8 mouse cellular contexts compared by ENCODE assay signal in the genomic region with DNA sequence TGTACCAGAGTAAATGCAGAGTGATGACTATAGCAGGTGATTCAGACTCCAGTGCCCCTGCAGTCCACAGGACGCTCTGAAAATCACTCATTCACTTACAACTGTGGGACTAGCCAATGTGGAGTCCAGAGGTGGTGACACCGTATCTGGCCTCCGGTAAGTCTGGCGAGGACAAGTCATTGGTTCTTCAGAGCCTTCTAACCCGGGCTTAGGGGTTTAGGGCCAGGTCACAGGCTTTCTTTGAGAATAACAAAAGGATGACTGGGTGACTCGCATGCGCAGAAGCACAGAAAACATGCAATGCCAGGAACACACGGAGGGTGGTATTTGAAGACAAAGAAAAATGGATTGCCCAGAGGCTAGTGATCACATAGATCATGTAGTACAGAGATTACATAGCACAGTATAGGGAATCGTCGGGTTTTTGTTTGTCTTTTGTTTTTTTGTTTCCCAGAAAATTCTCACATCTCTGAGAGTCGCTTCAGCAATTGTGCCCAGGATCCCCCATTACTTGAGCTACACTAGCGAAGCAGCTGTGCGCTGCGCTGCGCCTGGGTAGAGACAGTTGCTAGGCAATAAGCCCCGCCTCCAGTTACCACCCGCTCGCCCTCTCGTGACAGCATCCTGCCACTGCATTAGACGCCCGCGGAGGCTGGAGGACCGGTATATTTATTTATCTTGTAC. TPM values are rescaled to one million over a fixed set of nuclear protein-coding genes. Genes with fewer than 3 reads are reported as not detected.
DNase-seq lines count a peak whose midpoint lies in the region; ATAC-seq lines count a peak whose summit lies in the region.

No protein-coding gene starts in this region.

- H3K36me3 ChIP-seq in hindbrain, embryonic 14.5 days (replicated peaks; ENCODE audit: control insufficient read depth, insufficient read depth), result no peaks in the 10 kb centered on the region

- peaks cover 4% of the 10 kb centered on the region for H3K4me1 ChIP-seq in hindbrain, embryonic 14.5 days (replicated peaks; ENCODE audit: control insufficient read depth, insufficient read depth, low read length)

- WGBS in hindbrain, embryonic 14.5 days, result 5% methylated on average over 23 of the region's 23 CpGs

- H3K27me3 ChIP-seq in hindbrain, embryonic 14.5 days (ENCODE audit: control insufficient read depth, insufficient read depth, low read length), result no peaks in the 10 kb centered on the region

- H3K9me3 ChIP-seq in hindbrain, embryonic 14.5 days (ENCODE audit: control insufficient read depth, low read length), result no peaks in the 10 kb centered on the region

- H3K27ac ChIP-seq in hindbrain, embryonic 14.5 days, result peak overlapping the region; percentile 90

- H3K4me3 ChIP-seq in hindbrain, embryonic 14.5 days (replicated peaks; ENCODE audit: low read length), result peak overlapping the region; percentile 3; the same call in 1 of the 2 replicates

- peak; percentile 92 for ATAC-seq in hindbrain, embryonic 14.5 days (ENCODE audit: low FRiP score)

- DNase-seq in Muller cell, postnatal 12 days (ENCODE audit: inconsistent ontology term), result peak; percentile 71
- DNase-seq in cerebellum, adult 9-11 months, result peak; percentile 13
- peak; percentile 78 to 87 for DNase-seq in frontal cortex, postnatal 10 days (ENCODE audit: low spot score in 2 of 2)
- peak; percentile 94 for DNase-seq in hindbrain, embryonic 14.5 days (ENCODE audit: low spot score)
- peak; percentile 81 to 83 for DNase-seq in layer of hippocampus, postnatal 14 days (ENCODE audit: low spot score in 2 of 2)
- peak; percentile 58 for DNase-seq in lung, postnatal 25 days (ENCODE audit: low spot score)
- peak; percentile 96 for DNase-seq in retina, embryonic 14.5 days (ENCODE audit: low spot score)
- DNase-seq in thymus, postnatal 25 days, result peak; percentile 88

- H3K9ac ChIP-seq in hindbrain, embryonic 14.5 days, result peak overlapping the region; percentile 37

- peak overlapping the region; percentile 43 for H3K4me2 ChIP-seq in hindbrain, embryonic 14.5 days (replicated peaks)

RNA-seq across cellular contexts. Expression of gene Dmrtb1, which starts 10.2 kb away (rescaled TPM):
- 6.8 and 7.6 TPM in 2 replicates for polyA plus RNA-seq in hindbrain, embryonic 14.5 days (2014; fragmentation: Nextera tagmentation; extraction: Ambion mirVana)
- 1 to 10 TPM; 1.6 to 3.0 TPM for total RNA-seq in layer of hippocampus, postnatal 14 days (2021)

Comparison
In these comparisons a context has a peak if more than half of its experiments do, and no peak if none do; other contexts are left out.
1. Peak in every context shown above with its lines: DNase-seq, ATAC-seq, H3K4me3 ChIP-seq and H3K27ac ChIP-seq.
2. DNase-seq: peak in every context shown above with its lines; median percentile 96 in retina, embryonic 14.5 days; 94 in hindbrain, embryonic 14.5 days; 88 in thymus, postnatal 25 days; 82 in frontal cortex, postnatal 10 days; 82 in layer of hippocampus, postnatal 14 days; 71 in Muller cell, postnatal 12 days; 58 in lung, postnatal 25 days; 13 in cerebellum, adult 9-11 months.